Mouse (Mus musculus) embryonic facial prominence, embryonic 10.5 days (tissue): ENCODE data around the gene Uqcr10. TPM values are rescaled to one million over a fixed set of nuclear protein-coding genes. Genes with fewer than 3 reads are reported as not detected.

Source experiments
- DNase-seq: peaks from one replicate; pipeline ENCODE4 v3.0.0-alpha.2; 2017; ENCODE audit warnings: low spot score
- H3K27ac ChIP-seq: fragments of 300-500 bp; sonication (generic); replicated peaks from 2 replicates; pipeline ENCODE4 v1.5.1; 2016; ENCODE audit warnings: mild to moderate bottlenecking
- H3K27me3 ChIP-seq: fragments of 300-500 bp; sonication (generic); replicated peaks from 2 replicates; pipeline ENCODE4 v1.6.1; 2016; ENCODE audit warnings: low read depth, mild to moderate bottlenecking; ENCODE audit not compliant: poor library complexity, severe bottlenecking
- H3K36me3 ChIP-seq: fragments of 300-500 bp; sonication (generic); replicated peaks from 2 replicates; pipeline ENCODE4 v1.6.1; 2016; ENCODE audit warnings: mild to moderate bottlenecking, moderate library complexity
- H3K4me1 ChIP-seq: fragments of 300-500 bp; sonication (generic); 2 replicates; pipeline ENCODE4 v1.6.1; 2016
- H3K4me3 ChIP-seq: fragments of 300-500 bp; sonication (generic); 2 replicates; pipeline ENCODE4 v1.5.1; 2016; ENCODE audit warnings: mild to moderate bottlenecking, moderate library complexity
- H3K9me3 ChIP-seq: fragments of 300-500 bp; sonication (generic); 2 replicates; pipeline ENCODE4 v1.6.1; 2016; ENCODE audit warnings: mild to moderate bottlenecking
- WGBS: fragments of 180-500 bp; shearing (Covaris S2); methylation state at CpG from one replicate; pipeline ENCODE4 v1.1.7; 2016; 5-methylcytosine and 5-hydroxymethylcytosine counted together
- polyA plus RNA-seq: library from polyadenylated mRNA; unstranded; fragments of >200 nt; fragmentation: Nextera tagmentation; extraction: Ambion mirVana; gene quantifications from 2 replicates; pipeline ENCODE4 v1.2.1, GENCODE M21; 2016

Gene Uqcr10
- polyA plus RNA-seq, 1 experiment from 2014 or later = 661 TPM

GRCm38 (mm10) chr11:4684186-4684585 is 20.0 kb downstream of the Uqcr10 start:
- Histone ChIP-seq H3K36me3 (peaks cover 54% of the 10 kb centered on the region), H3K9me3 (no peaks in the 10 kb centered on the region), H3K27ac (no peak overlapping the region), H3K4me3 (no peak overlapping the region), H3K4me1 (peaks cover 10% of the 10 kb centered on the region), H3K27me3 (no peaks in the 10 kb centered on the region)
- 74% methylated on average over 6 of the region's 6 CpGs for WGBS
- no peak for DNase-seq

- no peak overlapping the region for H3K27ac ChIP-seq
- WGBS = 92% methylated on average over 6 of the region's 6 CpGs
- no peak for DNase-seq
- H3K4me1 ChIP-seq = peaks cover 16% of the 10 kb centered on the region
- H3K4me3 ChIP-seq = no peak overlapping the region
- H3K36me3 ChIP-seq = peaks cover 60% of the 10 kb centered on the region
- H3K9me3 ChIP-seq = no peaks in the 10 kb centered on the region
- no peaks in the 10 kb centered on the region for H3K27me3 ChIP-seq
Observed at GRCm38 (mm10) chr11:4683516-4683915, 20.6 kb downstream of the Uqcr10 start.

- H3K36me3 ChIP-seq = peaks cover 85% of the 10 kb centered on the region
- WGBS = 49% methylated on average over 3 of the region's 3 CpGs
Observed at GRCm38 (mm10) chr11:4680126-4680525, 24.0 kb downstream of the Uqcr10 start.

GRCm38 (mm10) chr11:4679441-4679832 is 24.7 kb downstream of the Uqcr10 start:
- peaks cover 89% of the 10 kb centered on the region for H3K36me3 ChIP-seq
- no peak for DNase-seq
- H3K4me1 ChIP-seq = peaks cover 19% of the 10 kb centered on the region
- H3K4me3 ChIP-seq = no peak overlapping the region
- H3K27ac ChIP-seq = no peak overlapping the region
- H3K27me3 ChIP-seq = no peaks in the 10 kb centered on the region
- WGBS = 91% methylated on average over 12 of the region's 12 CpGs
- H3K9me3 ChIP-seq = no peaks in the 10 kb centered on the region

More at GRCm38 (mm10) chr11:4680126-4680525, 24.0 kb downstream of the Uqcr10 start:
- no peak overlapping the region for H3K27ac ChIP-seq
- no peaks in the 10 kb centered on the region for H3K9me3 ChIP-seq
- no peaks in the 10 kb centered on the region for H3K27me3 ChIP-seq
- DNase-seq = no peak
- no peak overlapping the region for H3K4me3 ChIP-seq
- peaks cover 19% of the 10 kb centered on the region for H3K4me1 ChIP-seq

- Histone ChIP-seq H3K4me1 (peaks cover 19% of the 10 kb centered on the region), H3K27me3 (no peaks in the 10 kb centered on the region), H3K27ac (peak overlapping the region; percentile 48; the same call in 1 of the 2 replicates), H3K36me3 (peaks cover 89% of the 10 kb centered on the region), H3K4me3 (no peak overlapping the region), H3K9me3 (no peaks in the 10 kb centered on the region)
- DNase-seq = peak; percentile 24
- whole genome bisulfite sequencing = 74% methylated on average over 13 of the region's 13 CpGs
Observed at GRCm38 (mm10) chr11:4678700-4679440, 25.3 kb downstream of the Uqcr10 start.

- Histone ChIP-seq H3K9me3 (no peaks in the 10 kb centered on the region), H3K27me3 (no peaks in the 10 kb centered on the region), H3K4me1 (peaks cover 19% of the 10 kb centered on the region), H3K4me3 (no peak overlapping the region), H3K36me3 (peaks cover 89% of the 10 kb centered on the region), H3K27ac (no peak overlapping the region)
- WGBS = 86% methylated on average over 7 of the region's 7 CpGs
- no peak for DNase-seq
Observed at GRCm38 (mm10) chr11:4677250-4677872, 26.8 kb downstream of the Uqcr10 start.

GRCm38 (mm10) chr11:4675693-4676092 is 28.4 kb downstream of the Uqcr10 start:
- no peaks in the 10 kb centered on the region for H3K9me3 ChIP-seq
- H3K4me1 ChIP-seq = peaks cover 19% of the 10 kb centered on the region
- peaks cover 81% of the 10 kb centered on the region for H3K36me3 ChIP-seq
- H3K27me3 ChIP-seq = no peaks in the 10 kb centered on the region
- DNase-seq = no peak
- no peak overlapping the region for H3K4me3 ChIP-seq
- H3K27ac ChIP-seq = no peak overlapping the region
- 92% methylated on average over 6 of the region's 6 CpGs for WGBS

GRCm38 (mm10) chr11:4675126-4675562 is 29.0 kb downstream of the Uqcr10 start:
- 88% methylated on average over 6 of the region's 6 CpGs for WGBS
- H3K27me3 ChIP-seq = no peaks in the 10 kb centered on the region
- H3K4me3 ChIP-seq = no peak overlapping the region
- no peak for DNase-seq
- H3K27ac ChIP-seq = no peak overlapping the region
- H3K4me1 ChIP-seq = peaks cover 19% of the 10 kb centered on the region
- H3K9me3 ChIP-seq = no peaks in the 10 kb centered on the region
- peaks cover 82% of the 10 kb centered on the region for H3K36me3 ChIP-seq

- DNase-seq = no peak
- Histone ChIP-seq H3K4me3 (no peak overlapping the region), H3K27me3 (no peaks in the 10 kb centered on the region), H3K9me3 (no peaks in the 10 kb centered on the region), H3K36me3 (peaks cover 80% of the 10 kb centered on the region), H3K27ac (no peak overlapping the region), H3K4me1 (peaks cover 14% of the 10 kb centered on the region)
- 92% methylated on average over 1 of the region's 1 CpGs for WGBS
Observed at GRCm38 (mm10) chr11:4674593-4674992, 29.5 kb downstream of the Uqcr10 start.

- WGBS = 89% methylated on average over 4 of the region's 4 CpGs
- H3K9me3 ChIP-seq = no peaks in the 10 kb centered on the region
- peaks cover 87% of the 10 kb centered on the region for H3K36me3 ChIP-seq
- H3K27me3 ChIP-seq = no peaks in the 10 kb centered on the region
- H3K4me1 ChIP-seq = no peaks in the 10 kb centered on the region
- DNase-seq = no peak
- no peak overlapping the region for H3K4me3 ChIP-seq
- H3K27ac ChIP-seq = no peak overlapping the region
Observed at GRCm38 (mm10) chr11:4671736-4672135, 32.4 kb downstream of the Uqcr10 start.

GRCm38 (mm10) chr11:4662496-4662878 is 41.7 kb downstream of the Uqcr10 start:
- Histone ChIP-seq H3K4me3 (no peak overlapping the region), H3K4me1 (no peaks in the 10 kb centered on the region), H3K27ac (no peak overlapping the region), H3K27me3 (no peaks in the 10 kb centered on the region), H3K36me3 (peaks cover 75% of the 10 kb centered on the region), H3K9me3 (no peaks in the 10 kb centered on the region)
- DNase-seq = no peak
- 93% methylated on average over 11 of the region's 11 CpGs for WGBS

GRCm38 (mm10) chr11:4661871-4662495 is 42.2 kb downstream of the Uqcr10 start:
- H3K27me3 ChIP-seq = no peaks in the 10 kb centered on the region
- peaks cover 75% of the 10 kb centered on the region for H3K36me3 ChIP-seq
- no peak overlapping the region for H3K27ac ChIP-seq
- 87% methylated on average over 10 of the region's 10 CpGs for WGBS
- H3K4me1 ChIP-seq = no peaks in the 10 kb centered on the region
- H3K4me3 ChIP-seq = no peak overlapping the region
- no peak for DNase-seq
- no peaks in the 10 kb centered on the region for H3K9me3 ChIP-seq

GRCm38 (mm10) chr11:4661324-4661723 is 42.8 kb downstream of the Uqcr10 start:
- H3K9me3 ChIP-seq = no peaks in the 10 kb centered on the region
- H3K27ac ChIP-seq = no peak overlapping the region
- H3K27me3 ChIP-seq = no peaks in the 10 kb centered on the region
- H3K4me3 ChIP-seq = no peak overlapping the region
- H3K4me1 ChIP-seq = no peaks in the 10 kb centered on the region
- peaks cover 78% of the 10 kb centered on the region for H3K36me3 ChIP-seq
- DNase-seq = no peak
- 81% methylated on average over 4 of the region's 4 CpGs for WGBS
